Mouse (Mus musculus) kidney, embryonic 16.5 days (tissue): ENCODE results near the gene Med18. TPM values are rescaled to one million over a fixed set of nuclear protein-coding genes. Genes with fewer than 3 reads are reported as not detected.

ENCODE experiments used
- ATAC-seq: fragments of 200-750 bp; cut with Nextera tagmentation; 2 replicates; pipeline ENCODE4 v1.8.0; 2017; ENCODE audit warnings: moderate TSS enrichment; ENCODE audit not compliant: low FRiP score, low TSS enrichment
- H3K27ac ChIP-seq: fragments of 300-500 bp; sonication (generic); 2 replicates; pipeline ENCODE4 v1.5.1; 2014; ENCODE audit warnings: low read length
- H3K27me3 ChIP-seq: fragments of 300-500 bp; sonication (generic); 2 replicates; pipeline ENCODE4 v1.6.1; 2014; ENCODE audit warnings: low read length, control low read depth, mixed read lengths; ENCODE audit not compliant: insufficient read depth
- H3K36me3 ChIP-seq: fragments of 300-500 bp; sonication (generic); 2 replicates; pipeline ENCODE4 v1.6.1; 2014; ENCODE audit warnings: low read length, control low read depth, mixed read lengths; ENCODE audit not compliant: insufficient read depth
- H3K4me1 ChIP-seq: fragments of 300-500 bp; sonication (generic); 2 replicates; pipeline ENCODE4 v1.6.1; 2014; ENCODE audit warnings: low read length, control low read depth, mixed read lengths; ENCODE audit not compliant: insufficient read depth
- H3K4me2 ChIP-seq: fragments of 300-500 bp; sonication (generic); replicated peaks from 2 replicates; pipeline ENCODE4 v1.6.1; 2014; ENCODE audit warnings: low read depth, low read length
- H3K4me3 ChIP-seq: fragments of 300-500 bp; sonication (generic); 2 replicates; pipeline ENCODE4 v1.5.1; 2014; ENCODE audit warnings: mild to moderate bottlenecking, low read length
- H3K9ac ChIP-seq: fragments of 300-500 bp; sonication (generic); replicated peaks from 2 replicates; pipeline ENCODE4 v1.6.1; 2014; ENCODE audit warnings: low read length
- H3K9me3 ChIP-seq: fragments of 300-500 bp; sonication (generic); 2 replicates; pipeline ENCODE4 v1.6.1; 2016; ENCODE audit warnings: low read length, control low read depth
- WGBS: fragments of 180-500 bp; shearing (Covaris S2); extraction: QIAGEN DNeasy Blood & Tissue Kit; methylation state at CpG from one replicate; pipeline ENCODE4 v1.1.7; 2014; 5-methylcytosine and 5-hydroxymethylcytosine counted together
- polyA plus RNA-seq: library from polyadenylated mRNA; unstranded; fragments of >200 nt; fragmentation: Nextera tagmentation; extraction: Ambion mirVana; gene quantifications from 2 replicates; pipeline ENCODE4 v1.2.1, GENCODE M21; 2015

Med18 gene
- polyA plus RNA-seq, result 21.0 and 22.2 TPM in 2 replicates

- peak; percentile 94 for ATAC-seq
- Histone ChIP-seq H3K27ac (peak within 1 kb of the TSS; percentile 66), H3K4me3 (peak within 1 kb of the TSS; percentile 67), H3K9ac (peak within 1 kb of the TSS; percentile 82), H3K4me2 (peak within 1 kb of the TSS; percentile 82), H3K36me3 (peaks cover 18% of the 10 kb centered on the region), H3K9me3 (no peaks in the 10 kb centered on the region), H3K27me3 (no peaks in the 10 kb centered on the region), H3K4me1 (peaks cover 22% of the 10 kb centered on the region)
- WGBS, result under 1% methylated on average over 44 of the region's 44 CpGs
Measured at GRCm38 (mm10) chr4:132463430-132464254, at the start of gene Med18. Gene Med18 (minus strand): TSS chr4:132463921.

GRCm38 (mm10) chr4:132512080-132512479 is 48.4 kb upstream of the Med18 start:
- Histone ChIP-seq H3K36me3 (no peaks in the 10 kb centered on the region), H3K27ac (no peak overlapping the region), H3K27me3 (no peaks in the 10 kb centered on the region), H3K9me3 (no peaks in the 10 kb centered on the region), H3K4me3 (no peak overlapping the region), H3K9ac (no peak overlapping the region), H3K4me2 (no peak overlapping the region), H3K4me1 (peaks cover 31% of the 10 kb centered on the region)
- 75% methylated on average over 3 of the region's 3 CpGs for WGBS
- no peak for ATAC-seq

DNA sequence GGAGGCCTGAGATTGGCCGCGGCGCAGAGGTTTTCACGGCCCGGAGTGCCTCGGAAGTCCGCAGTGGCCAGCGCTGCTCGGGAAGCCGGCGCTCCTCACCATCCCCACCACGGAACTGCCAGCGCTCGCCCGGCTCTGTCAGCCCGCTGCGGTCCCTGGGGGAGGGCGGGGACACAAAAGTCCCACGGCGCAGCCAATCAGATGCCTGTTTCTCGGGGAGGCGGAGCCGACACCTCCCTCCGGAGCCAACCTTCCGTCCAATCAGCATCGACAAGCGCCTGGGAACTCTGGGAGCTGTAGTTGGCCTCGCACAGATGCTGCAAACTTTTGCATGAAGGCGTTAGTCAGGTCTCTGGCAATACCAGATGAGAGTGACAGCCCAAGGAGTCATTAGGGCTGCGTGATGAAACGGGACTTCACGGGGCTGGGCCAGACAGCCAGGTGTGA is 46.7 kb upstream of the Med18 start, which contains the start of gene Sesn2:
Gene Sesn2, minus strand, starts transcription at position 150 of the 447 bp plus-strand sequence.
- peaks cover 35% of the 10 kb centered on the region for H3K4me1 ChIP-seq
- H3K27me3 ChIP-seq, result no peaks in the 10 kb centered on the region
- H3K4me3 ChIP-seq, result peak within 1 kb of the TSS; percentile 85
- H3K36me3 ChIP-seq, result no peaks in the 10 kb centered on the region
- no peaks in the 10 kb centered on the region for H3K9me3 ChIP-seq
- ATAC-seq, result peak; percentile 91
- peak within 1 kb of the TSS; percentile 73 for H3K4me2 ChIP-seq
- peak within 1 kb of the TSS; percentile 92 for H3K27ac ChIP-seq
- peak within 1 kb of the TSS; percentile 84 for H3K9ac ChIP-seq
- WGBS, result under 1% methylated on average over 32 of the region's 32 CpGs

GRCm38 (mm10) chr4:132509621-132510296 is 46.0 kb upstream of the Med18 start:
- WGBS, result under 1% methylated on average over 52 of the region's 52 CpGs
- peak; percentile 87 for ATAC-seq
- Histone ChIP-seq H3K9ac (peak overlapping the region; percentile 84), H3K4me3 (peak overlapping the region; percentile 85), H3K4me1 (peaks cover 39% of the 10 kb centered on the region), H3K36me3 (no peaks in the 10 kb centered on the region), H3K27me3 (no peaks in the 10 kb centered on the region), H3K4me2 (peak overlapping the region; percentile 73), H3K9me3 (no peaks in the 10 kb centered on the region), H3K27ac (peak overlapping the region; percentile 92)

DNA sequence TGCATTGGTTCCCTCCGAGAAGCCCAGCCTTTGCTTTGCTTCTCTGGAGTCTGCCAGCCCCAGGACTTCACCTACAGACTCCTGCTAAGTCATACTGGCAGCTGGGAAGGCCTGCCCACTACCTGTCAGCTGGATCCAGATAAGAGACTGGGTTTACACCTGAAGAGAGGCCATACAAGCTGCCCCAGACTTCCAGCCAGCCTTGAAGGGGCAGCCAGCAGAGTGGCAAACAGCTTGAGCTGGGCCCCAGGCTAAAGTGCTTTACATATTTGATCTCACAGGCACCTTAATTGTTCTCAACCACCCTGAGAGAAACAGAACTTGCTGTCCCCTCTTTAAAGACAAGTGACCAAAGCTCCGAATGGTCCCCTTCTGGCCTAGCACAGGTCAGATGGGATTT is 43.5 kb upstream of the Med18 start:
- H3K27ac ChIP-seq, result peak overlapping the region; percentile 48
- H3K4me3 ChIP-seq, result no peak overlapping the region
- H3K27me3 ChIP-seq, result no peaks in the 10 kb centered on the region
- no peaks in the 10 kb centered on the region for H3K9me3 ChIP-seq
- peaks cover 37% of the 10 kb centered on the region for H3K4me1 ChIP-seq
- no peak for ATAC-seq
- WGBS, result 45% methylated on average over 2 of the region's 2 CpGs
- no peaks in the 10 kb centered on the region for H3K36me3 ChIP-seq
- H3K9ac ChIP-seq, result peak overlapping the region; percentile 30
- 0 out of 2 replicates have a peak overlapping the region, but pooled peaks have one; percentile 13 for H3K4me2 ChIP-seq

DNA sequence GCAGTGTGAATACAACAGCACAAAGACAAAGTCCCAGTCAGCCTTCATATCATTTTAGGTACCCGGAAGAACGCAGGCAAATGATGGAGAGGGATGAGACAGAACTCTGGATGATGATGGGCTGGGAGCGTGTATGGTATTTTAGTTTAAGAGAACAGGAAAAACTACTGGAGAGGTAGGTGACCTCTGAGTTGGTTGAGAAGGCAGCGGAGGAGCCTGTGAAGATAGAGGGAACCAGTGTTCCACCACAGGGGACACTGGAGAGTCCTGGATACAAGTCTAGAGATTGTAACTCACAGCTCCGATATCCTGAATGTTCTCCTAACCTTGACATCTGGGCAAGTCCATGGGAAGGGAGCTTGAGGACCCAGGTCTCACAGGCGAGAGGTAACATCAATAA is 42.5 kb upstream of the Med18 start:
- WGBS, result 78% methylated on average over 6 of the region's 6 CpGs
- Histone ChIP-seq H3K4me3 (no peak overlapping the region), H3K36me3 (no peaks in the 10 kb centered on the region), H3K27ac (no peak overlapping the region), H3K4me1 (peaks cover 37% of the 10 kb centered on the region), H3K27me3 (no peaks in the 10 kb centered on the region), H3K4me2 (no peak overlapping the region), H3K9me3 (no peaks in the 10 kb centered on the region), H3K9ac (no peak overlapping the region)
- ATAC-seq, result no peak

DNA sequence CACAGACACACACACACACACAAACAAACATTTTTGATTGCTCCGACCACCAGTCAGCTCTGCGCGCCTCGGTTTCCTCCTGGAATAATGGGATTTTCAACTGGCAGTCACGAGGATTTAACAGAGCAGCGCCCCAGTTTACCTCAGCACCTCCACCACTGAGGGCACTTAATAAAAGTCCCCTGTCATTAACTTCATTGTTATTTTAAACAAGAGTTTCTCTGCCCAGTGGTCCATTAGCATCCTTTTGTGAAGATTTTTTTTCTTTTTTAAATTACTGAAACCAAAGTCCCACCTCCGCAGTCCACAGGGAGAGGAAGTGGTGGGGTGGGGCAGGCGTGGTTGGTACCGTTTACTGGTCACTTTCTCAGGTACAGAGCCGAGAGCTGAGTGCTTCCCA is 42.1 kb upstream of the Med18 start:
- Histone ChIP-seq H3K4me1 (peaks cover 37% of the 10 kb centered on the region), H3K27me3 (no peaks in the 10 kb centered on the region), H3K9me3 (no peaks in the 10 kb centered on the region), H3K36me3 (no peaks in the 10 kb centered on the region), H3K4me2 (no peak overlapping the region), H3K9ac (no peak overlapping the region), H3K27ac (no peak overlapping the region), H3K4me3 (no peak overlapping the region)
- no peak for ATAC-seq
- WGBS, result 43% methylated on average over 10 of the region's 10 CpGs

- Histone ChIP-seq H3K4me3 (no peak overlapping the region), H3K36me3 (no peaks in the 10 kb centered on the region), H3K4me2 (no peak overlapping the region), H3K9me3 (no peaks in the 10 kb centered on the region), H3K9ac (no peak overlapping the region), H3K4me1 (peaks cover 35% of the 10 kb centered on the region), H3K27ac (no peak overlapping the region), H3K27me3 (no peaks in the 10 kb centered on the region)
- 64% methylated on average over 6 of the region's 6 CpGs for WGBS
- no peak for ATAC-seq
Measured at GRCm38 (mm10) chr4:132505034-132505738, 41.5 kb upstream of the Med18 start.

DNA sequence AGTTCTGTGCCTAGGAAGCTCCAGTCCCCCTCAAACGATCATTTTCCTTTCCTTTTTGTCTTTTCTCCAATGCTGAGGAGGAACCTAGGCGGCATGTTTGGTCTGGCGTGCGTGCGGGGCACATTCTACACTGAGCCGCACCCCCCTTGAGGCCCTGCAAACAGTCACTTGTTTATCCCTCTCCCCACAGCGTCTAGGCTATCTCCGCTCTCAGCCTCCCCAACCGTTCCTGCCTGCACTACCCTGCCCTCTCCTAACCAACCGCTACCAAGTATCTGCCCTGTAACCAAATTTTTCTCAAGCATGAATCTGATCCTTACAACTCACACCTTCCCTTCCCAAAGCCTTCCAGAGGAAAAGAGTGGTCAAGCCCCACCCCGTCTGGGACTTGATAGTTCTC is 39.6 kb upstream of the Med18 start:
- 0 out of 2 replicates have a peak, but pooled peaks have one; percentile 27 for ATAC-seq
- Histone ChIP-seq H3K36me3 (peaks cover 13% of the 10 kb centered on the region; the same call in 1 of the 2 replicates), H3K27ac (0 out of 2 replicates have a peak overlapping the region, but pooled peaks have one; percentile 7), H3K9me3 (no peaks in the 10 kb centered on the region), H3K27me3 (no peaks in the 10 kb centered on the region), H3K9ac (no peak overlapping the region), H3K4me3 (no peak overlapping the region), H3K4me1 (peaks cover 25% of the 10 kb centered on the region), H3K4me2 (no peak overlapping the region)
- 67% methylated on average over 11 of the region's 11 CpGs for WGBS
